Comparison of ENCODE assay signal across 10 mouse cellular contexts in genomic region chr2:166035725-166036124, GRCm38 (mm10). TPM values are rescaled to one million over a fixed set of nuclear protein-coding genes. Genes with fewer than 3 reads are reported as not detected.
DNase-seq lines count a peak whose midpoint lies in the region; ATAC-seq and TF ChIP-seq lines count a peak whose summit lies in the region.
"Had no signal": no experiment of that assay in that cellular context is flagged by ENCODE, and none has a peak within 500 bp of the region (broad histone marks: within the 10 kb centered on the region; RNA-seq: fewer than 3 reads in every experiment).

No protein-coding gene starts in this region.

- no peak for TF ChIP-seq EP300 in stomach, postnatal 0 days (optimal IDR thresholded peaks at IDR 0.05)

- TF ChIP-seq POLR2A in lung, adult 2 months (IDR thresholded peaks at IDR 0.05; ENCODE audit: borderline replicate concordance, extremely low read depth, low read depth, low read length), result no peak

- no peaks in the 10 kb centered on the region for H3K27me3 ChIP-seq in heart, embryonic 16.5 days (ENCODE audit: control insufficient read depth, insufficient read depth, low read length)
- H3K27me3 ChIP-seq in stomach, postnatal 0 days (ENCODE audit: control insufficient read depth, insufficient read depth, low read length), result no peaks in the 10 kb centered on the region
- no peaks in the 10 kb centered on the region for H3K27me3 ChIP-seq in hindbrain, embryonic 16.5 days (replicated peaks; ENCODE audit: control insufficient read depth, insufficient read depth, low read length)
- H3K27me3 ChIP-seq: megakaryocyte, embryonic 14.5 days had no signal

- 33% methylated on average over 3 of the region's 3 CpGs for WGBS in heart, embryonic 16.5 days
- WGBS in lung, adult 2 months, result 34% methylated on average over 3 of the region's 3 CpGs
- 39% methylated on average over 3 of the region's 3 CpGs for WGBS in stomach, postnatal 0 days
- WGBS in hindbrain, embryonic 16.5 days, result 54% methylated on average over 3 of the region's 3 CpGs

- H3K4me2 ChIP-seq in heart, embryonic 16.5 days (ENCODE audit: low read depth, low read length), result peak overlapping the region; percentile 40
- H3K4me2 ChIP-seq in stomach, postnatal 0 days (replicated peaks; ENCODE audit: low read depth), result no peak overlapping the region
- H3K4me2 ChIP-seq in hindbrain, embryonic 16.5 days (ENCODE audit: low read length), result no peak overlapping the region

- peak; percentile 76 for TF ChIP-seq CTCF in lung, adult 2 months (IDR thresholded peaks at IDR 0.05; ENCODE audit: insufficient read depth, low read length)
- peak; percentile 82 for TF ChIP-seq CTCF in stomach, postnatal 0 days (IDR thresholded peaks at IDR 0.05; ENCODE audit: low read depth)

- no peaks in the 10 kb centered on the region for H3K9me3 ChIP-seq in heart, embryonic 16.5 days (replicated peaks; ENCODE audit: control insufficient read depth, low read length)
- H3K9me3 ChIP-seq in stomach, postnatal 0 days (ENCODE audit: control insufficient read depth, low read length), result no peaks in the 10 kb centered on the region
- no peaks in the 10 kb centered on the region for H3K9me3 ChIP-seq in hindbrain, embryonic 16.5 days (ENCODE audit: control insufficient read depth, low read length)
- H3K9me3 ChIP-seq: megakaryocyte, embryonic 14.5 days had no signal

- ATAC-seq in heart, embryonic 16.5 days (replicated peaks; ENCODE audit: extremely low read depth, insufficient read depth, low FRiP score), result no peak
- peak; percentile 58 for ATAC-seq in stomach, postnatal 0 days (ENCODE audit: low FRiP score, low TSS enrichment)
- no peak for ATAC-seq in hindbrain, embryonic 16.5 days

- no peak overlapping the region for H3K4me3 ChIP-seq in heart, embryonic 16.5 days (ENCODE audit: low read length)
- no peak overlapping the region for H3K4me3 ChIP-seq in lung, adult 2 months (replicated peaks; ENCODE audit: extremely low read depth, low read depth, low read length)
- no peak overlapping the region for H3K4me3 ChIP-seq in stomach, postnatal 0 days (ENCODE audit: low read depth, low read length)
- no peak overlapping the region for H3K4me3 ChIP-seq in hindbrain, embryonic 16.5 days (ENCODE audit: low read length)
- H3K4me3 ChIP-seq: erythroblast, embryonic 14.5 days; megakaryocyte, embryonic 14.5 days had no signal

- H3K27ac ChIP-seq in heart, embryonic 16.5 days (ENCODE audit: low read length), result peak overlapping the region; percentile 75
- peak overlapping the region; percentile 58 for H3K27ac ChIP-seq in stomach, postnatal 0 days (replicated peaks)
- H3K27ac ChIP-seq in hindbrain, embryonic 16.5 days (ENCODE audit: low read depth, low read length), result no peak overlapping the region

- no peak overlapping the region; the same call in 1 of the 2 replicates for H3K9ac ChIP-seq in heart, embryonic 16.5 days (ENCODE audit: low read length)
- no peak overlapping the region for H3K9ac ChIP-seq in stomach, postnatal 0 days (ENCODE audit: low read length)
- no peak overlapping the region for H3K9ac ChIP-seq in hindbrain, embryonic 16.5 days (ENCODE audit: low read depth, low read length)

- intact Hi-C loops in left cerebral cortex, postnatal 4 days (cut with DNase I), result no loop called here

- H3K4me1 ChIP-seq in heart, embryonic 16.5 days (ENCODE audit: control insufficient read depth, insufficient read depth, low read length), result peaks cover 21% of the 10 kb centered on the region
- peaks cover 10% of the 10 kb centered on the region for H3K4me1 ChIP-seq in lung, adult 2 months (ENCODE audit: control insufficient read depth, insufficient read depth, low read length)
- H3K4me1 ChIP-seq in stomach, postnatal 0 days (replicated peaks; ENCODE audit: control insufficient read depth, insufficient read depth), result peaks cover 2% of the 10 kb centered on the region; the same call in 1 of the 2 replicates
- H3K4me1 ChIP-seq in hindbrain, embryonic 16.5 days (ENCODE audit: control insufficient read depth, insufficient read depth, low read depth, low read length), result peaks cover 8% of the 10 kb centered on the region

- peak; percentile 24 for DNase-seq in left cerebral cortex, postnatal 4 days
- no peak for DNase-seq in left cerebral cortex, adult 8-10 months (ENCODE audit: low spot score in 2 of 2)
- DNase-seq in Muller cell, postnatal 12 days (ENCODE audit: inconsistent ontology term), result peak; percentile 46
- peak; percentile 25 to 52 for DNase-seq in cerebellum, postnatal 25 days
- peak; percentile 67 for DNase-seq in lung, adult 2 months
- peak; percentile 81 for DNase-seq in stomach, postnatal 0 days (ENCODE audit: low spot score)

- no peaks in the 10 kb centered on the region for H3K36me3 ChIP-seq in heart, embryonic 16.5 days (ENCODE audit: control insufficient read depth, insufficient read depth)
- H3K36me3 ChIP-seq in stomach, postnatal 0 days (ENCODE audit: control insufficient read depth, insufficient read depth, low read length), result 0 out of 2 replicates have a peak, but pooled peaks cover 2% of the 10 kb centered on the region
- H3K36me3 ChIP-seq in hindbrain, embryonic 16.5 days (ENCODE audit: control insufficient read depth, insufficient read depth, low read length), result no peaks in the 10 kb centered on the region

RNA-seq across cellular contexts. Expression of gene Ncoa3, which starts 43.3 kb away (rescaled TPM):
- 10 to 100 TPM; 36.0 to 41.3 TPM for total RNA-seq in left cerebral cortex, postnatal 4 days (2021)
- total RNA-seq in left cerebral cortex, adult 8-10 months (2022), result 10 to 100 TPM; 33.3 to 35.9 (median 34.5) TPM
- 9.5 and 9.9 TPM in 2 replicates for polyA plus RNA-seq in heart, embryonic 16.5 days (2015; fragmentation: Nextera tagmentation; extraction: Ambion mirVana)
- 35.3 and 40.3 TPM in 2 replicates for polyA plus RNA-seq in lung, adult 2 months (2012; rRNA removed)
- polyA plus RNA-seq in stomach, postnatal 0 days (2015; fragmentation: Nextera tagmentation; extraction: Ambion mirVana), result 7.5 and 8.3 TPM in 2 replicates
- 11.6 and 14.5 TPM in 2 replicates for polyA plus RNA-seq in hindbrain, embryonic 16.5 days (2015; fragmentation: Nextera tagmentation; extraction: Ambion mirVana)

Comparison
In these comparisons a context has a peak if more than half of its experiments do, and no peak if none do; other contexts are left out.
1. DNase-seq: peak in left cerebral cortex, postnatal 4 days (single experiment), Muller cell, postnatal 12 days (single experiment), cerebellum, postnatal 25 days (2 of 2), lung, adult 2 months (single experiment) and stomach, postnatal 0 days (single experiment); none in left cerebral cortex, adult 8-10 months (0 of 2).